Mouse (Mus musculus) CD4-positive helper T cell, adult 2 months (primary cell): Measurements from ENCODE around the gene Ppp6r1.

Source experiments
- DNase-seq: peaks from one replicate; pipeline ENCODE4 v3.0.0-alpha.2; 2012; ENCODE audit warnings: low read depth, missing footprints, low spot score

Ppp6r1 gene

GRCm38 (mm10) chr7:4657521-4658127, 1.2 kb downstream of the Ppp6r1 start:
- DNase-seq = peak; percentile 17

- DNase-seq = peak; percentile 25
Observed at GRCm38 (mm10) chr7:4656818-4657217, 2.0 kb downstream of the Ppp6r1 start.

GRCm38 (mm10) chr7:4655916-4656315, 2.9 kb downstream of the Ppp6r1 start:
- peak; percentile 65 for DNase-seq

- DNase-seq = peak; percentile 63
Observed at GRCm38 (mm10) chr7:4655393-4655792, 3.4 kb downstream of the Ppp6r1 start.

- no peak for DNase-seq
Observed at GRCm38 (mm10) chr7:4654221-4654620, 4.6 kb downstream of the Ppp6r1 start.

GRCm38 (mm10) chr7:4653780-4654179, 5.0 kb downstream of the Ppp6r1 start:
- DNase-seq = peak; percentile 91

GRCm38 (mm10) chr7:4653351-4653750, 5.5 kb downstream of the Ppp6r1 start:
- peak; percentile 24 for DNase-seq

GRCm38 (mm10) chr7:4652726-4653125, 6.1 kb downstream of the Ppp6r1 start:
- no peak for DNase-seq

GRCm38 (mm10) chr7:4651581-4651980, 7.2 kb downstream of the Ppp6r1 start:
- peak; percentile 82 for DNase-seq

GRCm38 (mm10) chr7:4647992-4648391, 10.8 kb downstream of the Ppp6r1 start:
- DNase-seq = no peak

- peak; percentile 76 for DNase-seq
Observed at GRCm38 (mm10) chr7:4647291-4647690, 11.5 kb downstream of the Ppp6r1 start.

GRCm38 (mm10) chr7:4646806-4647205, 12.0 kb downstream of the Ppp6r1 start:
- no peak for DNase-seq

- no peak for DNase-seq
Observed at GRCm38 (mm10) chr7:4643225-4643624, 15.6 kb downstream of the Ppp6r1 start.

- DNase-seq = no peak
Observed at GRCm38 (mm10) chr7:4641956-4642355, 16.9 kb downstream of the Ppp6r1 start.

- no peak for DNase-seq
Observed at GRCm38 (mm10) chr7:4641155-4641554, 17.7 kb downstream of the Ppp6r1 start.

- DNase-seq = no peak
Observed at GRCm38 (mm10) chr7:4636179-4636578, 22.6 kb downstream of the Ppp6r1 start.

- no peak for DNase-seq
Observed at GRCm38 (mm10) chr7:4631031-4631430, 27.8 kb downstream of the Ppp6r1 start, which contains the start of gene Tmem86b. Gene Tmem86b, minus strand, starts transcription at chr7:4631422.

- DNase-seq = no peak
Observed at GRCm38 (mm10) chr7:4630198-4630597, 28.6 kb downstream of the Ppp6r1 start.

- no peak for DNase-seq
Observed at GRCm38 (mm10) chr7:4629586-4629985, 29.2 kb downstream of the Ppp6r1 start.

- no peak for DNase-seq
Observed at GRCm38 (mm10) chr7:4625928-4626327, 32.9 kb downstream of the Ppp6r1 start.

- peak; percentile 55 for DNase-seq
Observed at GRCm38 (mm10) chr7:4624343-4624742, 34.5 kb downstream of the Ppp6r1 start.

- DNase-seq = peak; percentile 77
Observed at GRCm38 (mm10) chr7:4623544-4624189, 35.2 kb downstream of the Ppp6r1 start.

- DNase-seq = peak; percentile 51
Observed at GRCm38 (mm10) chr7:4619979-4620378, 38.8 kb downstream of the Ppp6r1 start.
